Mouse (Mus musculus): ENCODE results near the gene Tmem183a. TPM values are rescaled to one million over a fixed set of nuclear protein-coding genes. Genes with fewer than 3 reads are reported as not detected.

Gene Tmem183a
- total and polyA plus RNA-seq, 3 experiments: 54.2 to 131 (median 82.7) TPM

GRCm38 (mm10) chr1:134345075-134345474 is 16.7 kb downstream of the Tmem183a start:
- TF ChIP-seq USF2 (IDR thresholded peaks at IDR 0.05; ENCODE audit: borderline replicate concordance in 1 of 2, insufficient read depth in 1 of 2, low read depth in 1 of 2, low read length in 2 of 2): no peak
- TF ChIP-seq MXI1 (IDR thresholded peaks at IDR 0.05; ENCODE audit: low read depth, low read length): no peak
- no peak for TF ChIP-seq UBTF (IDR thresholded peaks at IDR 0.05; ENCODE audit: borderline replicate concordance, insufficient read depth, low read depth, low read length)
- TF ChIP-seq GATA1 (IDR thresholded peaks at IDR 0.05; ENCODE audit: low read depth, low read length): no peak
- no peak for TF ChIP-seq ETS1 (IDR thresholded peaks at IDR 0.05; ENCODE audit: low read depth, low read length)
- no peak for TF ChIP-seq MAZ (IDR thresholded peaks at IDR 0.05; ENCODE audit: low read depth, low read length)
- TF ChIP-seq E2F4 (IDR thresholded peaks at IDR 0.05; ENCODE audit: borderline replicate concordance, low read depth, low read length): no peak
- no peak for TF ChIP-seq EP300 (IDR thresholded peaks at IDR 0.05; ENCODE audit: low read depth in 1 of 2, low read length in 2 of 2)
- TF ChIP-seq SMC3 (IDR thresholded peaks at IDR 0.05; ENCODE audit: low read depth, low read length): no peak
- no peak for TF ChIP-seq GABPA (IDR thresholded peaks at IDR 0.05; ENCODE audit: low read depth, low read length)
- TF ChIP-seq ZKSCAN1 (IDR thresholded peaks at IDR 0.05; ENCODE audit: low read depth, low read length): no peak
- no peak for TF ChIP-seq TCF12 (IDR thresholded peaks at IDR 0.05; ENCODE audit: low read depth, low read length)
- TF ChIP-seq NELFE (IDR thresholded peaks at IDR 0.05; ENCODE audit: low read depth, low read length): no peak
- no peak for TF ChIP-seq ELF1 (IDR thresholded peaks at IDR 0.05; ENCODE audit: low read depth, low read length)
- TF ChIP-seq SIN3A (IDR thresholded peaks at IDR 0.05; ENCODE audit: low read length): no peak
- no peak for TF ChIP-seq RCOR1 (IDR thresholded peaks at IDR 0.05; ENCODE audit: low read depth, low read length)
- no peak for TF ChIP-seq MEF2A (IDR thresholded peaks at IDR 0.05; ENCODE audit: extremely low read depth, insufficient replicate concordance, low read depth, low read length, poor library complexity, severe bottlenecking)
- no peak overlapping the region for H3K9ac ChIP-seq (ENCODE audit: control insufficient read depth, low read depth, low read length, poor library complexity, severe bottlenecking)
- no peaks in the 10 kb centered on the region for H3K79me2 ChIP-seq (ENCODE audit: control insufficient read depth, insufficient read depth, low read length, poor library complexity)
- no peak overlapping the region for H3K4me3 ChIP-seq (ENCODE audit: control insufficient read depth in 1 of 2, insufficient read depth in 1 of 2, low read depth in 2 of 2, low read length in 2 of 2)
- peaks cover 0 to 10% of the 10 kb centered on the region in 2 experiments; a peak in 2 of 4 replicates for H3K36me3 ChIP-seq (ENCODE audit: control insufficient read depth in 1 of 2, insufficient read depth in 2 of 2, low read length in 2 of 2)
- H3K4me1 ChIP-seq (ENCODE audit: control insufficient read depth in 1 of 2, insufficient read depth in 2 of 2, low read length in 2 of 2): no peaks in the 10 kb centered on the region
- no peak for DNase-seq (ENCODE audit: low read depth, low spot score)
- H3K9me3 ChIP-seq (replicated peaks; ENCODE audit: insufficient read depth, low read length): no peaks in the 10 kb centered on the region
- H3K27ac ChIP-seq (ENCODE audit: control insufficient read depth, low read depth, low read length): no peak overlapping the region
- H3K27me3 ChIP-seq (ENCODE audit: control insufficient read depth in 1 of 2, insufficient read depth in 2 of 2, low read length in 2 of 2): no peaks in the 10 kb centered on the region

- Histone ChIP-seq H3K4me3 (ENCODE audit: control insufficient read depth in 1 of 2, insufficient read depth in 1 of 2, low read depth in 2 of 2, low read length in 2 of 2) (no peak overlapping the region), H3K9me3 (replicated peaks; ENCODE audit: insufficient read depth, low read length) (no peaks in the 10 kb centered on the region), H3K9ac (ENCODE audit: control insufficient read depth, low read depth, low read length, poor library complexity, severe bottlenecking) (no peak overlapping the region), H3K4me1 (ENCODE audit: control insufficient read depth in 1 of 2, insufficient read depth in 2 of 2, low read length in 2 of 2) (no peaks in the 10 kb centered on the region), H3K27ac (ENCODE audit: control insufficient read depth, low read depth, low read length) (no peak overlapping the region), H3K79me2 (ENCODE audit: control insufficient read depth, insufficient read depth, low read length, poor library complexity) (no peaks in the 10 kb centered on the region), H3K27me3 (ENCODE audit: control insufficient read depth in 1 of 2, insufficient read depth in 2 of 2, low read length in 2 of 2) (no peaks in the 10 kb centered on the region), H3K36me3 (ENCODE audit: control insufficient read depth in 1 of 2, insufficient read depth in 2 of 2, low read length in 2 of 2) (peaks cover 0 to 4% of the 10 kb centered on the region in 2 experiments; a peak in 2 of 4 replicates)
- no peak for DNase-seq (ENCODE audit: low read depth, low spot score)
- no peak for TF ChIP-seq ZNF384 (IDR thresholded peaks at IDR 0.05; ENCODE audit: low read depth, low read length)
- no peak for TF ChIP-seq ZC3H11A (IDR thresholded peaks at IDR 0.05; ENCODE audit: low read depth, low read length)
- TF ChIP-seq KAT2A (conservative IDR thresholded peaks at IDR 0.05; ENCODE audit: low read depth, low read length): no peak
- no peak for TF ChIP-seq USF2 (IDR thresholded peaks at IDR 0.05; ENCODE audit: borderline replicate concordance in 1 of 2, insufficient read depth in 1 of 2, low read depth in 1 of 2, low read length in 2 of 2)
- TF ChIP-seq CTCF (IDR thresholded peaks at IDR 0.05 in 2 of 3, conservative IDR thresholded peaks at IDR 0.05 in 1 of 3; ENCODE audit: control insufficient read depth in 1 of 3, insufficient read depth in 1 of 3, low read depth in 2 of 3, low read length in 3 of 3, poor library complexity in 1 of 3, severe bottlenecking in 1 of 3): no peak
- no peak for TF ChIP-seq JUND (IDR thresholded peaks at IDR 0.05; ENCODE audit: low read depth, low read length)
- TF ChIP-seq ETS1 (IDR thresholded peaks at IDR 0.05; ENCODE audit: low read depth, low read length): no peak
- no peak for TF ChIP-seq NELFE (IDR thresholded peaks at IDR 0.05; ENCODE audit: low read depth, low read length)
- TF ChIP-seq CHD1 (IDR thresholded peaks at IDR 0.05; ENCODE audit: low read depth, low read length): no peak
- no peak for TF ChIP-seq E2F4 (IDR thresholded peaks at IDR 0.05; ENCODE audit: borderline replicate concordance, low read depth, low read length)
- no peak for TF ChIP-seq POLR2AphosphoS2 (IDR thresholded peaks at IDR 0.05; ENCODE audit: low read length)
- TF ChIP-seq EP300 (IDR thresholded peaks at IDR 0.05; ENCODE audit: low read depth in 1 of 2, low read length in 2 of 2): no peak
- no peak for TF ChIP-seq ZMIZ1 (IDR thresholded peaks at IDR 0.05; ENCODE audit: low read depth, low read length)
- TF ChIP-seq TCF12 (IDR thresholded peaks at IDR 0.05; ENCODE audit: low read depth, low read length): no peak
- no peak for TF ChIP-seq POLR2AphosphoS5 (IDR thresholded peaks at IDR 0.05; ENCODE audit: borderline replicate concordance, low read depth, low read length)
- no peak for TF ChIP-seq TBP (IDR thresholded peaks at IDR 0.05; ENCODE audit: low read depth, low read length)
- no peak for TF ChIP-seq HCFC1 (IDR thresholded peaks at IDR 0.05; ENCODE audit: low read depth, low read length)
Measured at GRCm38 (mm10) chr1:134344005-134344950, 17.5 kb downstream of the Tmem183a start.

Measured in MEL (cell line).